19 mouse cellular contexts compared by ENCODE assay signal in genomic region chrX:53129501-53129900, GRCm38 (mm10).
DNase-seq lines count a peak whose midpoint lies in the region; ATAC-seq and TF ChIP-seq lines count a peak whose summit lies in the region.
"Had no signal": no experiment of that assay in that cellular context is flagged by ENCODE, and none has a peak within 500 bp of the region (broad histone marks: within the 10 kb centered on the region; RNA-seq: fewer than 3 reads in every experiment).

No protein-coding gene starts in this region.

- 50% methylated on average over 2 of the region's 2 CpGs for WGBS in embryonic facial prominence, embryonic 13.5 days
- 61% methylated on average over 2 of the region's 2 CpGs for WGBS in embryonic facial prominence, embryonic 10.5 days
- 37% methylated on average over 2 of the region's 2 CpGs for WGBS in lung, postnatal 0 days
- 26% methylated on average over 2 of the region's 2 CpGs for whole genome bisulfite sequencing in embryonic facial prominence, embryonic 15.5 days

- TF ChIP-seq CTCF in lung, postnatal 0 days (IDR thresholded peaks at IDR 0.05): no peak

- ATAC-seq in embryonic facial prominence, embryonic 13.5 days (ENCODE audit: insufficient number of reproducible peaks, insufficient read depth, low FRiP score, low TSS enrichment, low read depth): no peak
- no peak for ATAC-seq in lung, postnatal 0 days
- ATAC-seq in embryonic facial prominence, embryonic 15.5 days (ENCODE audit: insufficient number of reproducible peaks, low FRiP score, low TSS enrichment, low read depth): no peak
- ATAC-seq: forebrain, embryonic 15.5 days; hindbrain, postnatal 0 days had no signal

- no peaks in the 10 kb centered on the region for H3K9me3 ChIP-seq in embryonic facial prominence, embryonic 13.5 days
- H3K9me3 ChIP-seq in embryonic facial prominence, embryonic 10.5 days: no peaks in the 10 kb centered on the region
- no peaks in the 10 kb centered on the region for H3K9me3 ChIP-seq in lung, postnatal 0 days (ENCODE audit: low read length)
- H3K9me3 ChIP-seq in embryonic facial prominence, embryonic 15.5 days (replicated peaks): no peaks in the 10 kb centered on the region
- H3K9me3 ChIP-seq: embryonic facial prominence, embryonic 12.5 days; forebrain, embryonic 15.5 days; heart, embryonic 15.5 days; hindbrain, embryonic 13.5 days had no signal

- no peak for TF ChIP-seq EP300 in lung, postnatal 0 days (IDR thresholded peaks at IDR 0.05)

- no peak for DNase-seq in embryonic facial prominence, embryonic 10.5 days (ENCODE audit: low spot score)
- DNase-seq in lung, postnatal 10 days: peak; percentile 8
- no peak for DNase-seq in lung, postnatal 0 days (ENCODE audit: low spot score)
- no peak for DNase-seq in gastrocnemius, postnatal 10 days
- no peak for DNase-seq in spleen, postnatal 14 days (ENCODE audit: low spot score in 2 of 2)
- DNase-seq: adrenal gland, postnatal 25 days; cerebellum, adult 2 months; embryo, embryonic 11 days; gastrocnemius, postnatal 14 days; heart, adult 2 months; heart, postnatal 14 days had no signal

- H3K9ac ChIP-seq in embryonic facial prominence, embryonic 13.5 days: no peak overlapping the region
- no peak overlapping the region for H3K9ac ChIP-seq in lung, postnatal 0 days (replicated peaks; ENCODE audit: low read depth)
- no peak overlapping the region for H3K9ac ChIP-seq in embryonic facial prominence, embryonic 15.5 days
- H3K9ac ChIP-seq: embryonic facial prominence, embryonic 12.5 days; forebrain, embryonic 15.5 days; heart, embryonic 15.5 days; hindbrain, embryonic 13.5 days had no signal

- H3K36me3 ChIP-seq in embryonic facial prominence, embryonic 13.5 days: no peaks in the 10 kb centered on the region
- no peaks in the 10 kb centered on the region for H3K36me3 ChIP-seq in embryonic facial prominence, embryonic 10.5 days (replicated peaks)
- H3K36me3 ChIP-seq in lung, postnatal 0 days (ENCODE audit: insufficient read depth, low read length): no peaks in the 10 kb centered on the region
- no peaks in the 10 kb centered on the region for H3K36me3 ChIP-seq in embryonic facial prominence, embryonic 15.5 days
- H3K36me3 ChIP-seq: embryonic facial prominence, embryonic 12.5 days; forebrain, embryonic 15.5 days; heart, embryonic 15.5 days; hindbrain, embryonic 13.5 days had no signal

- peak overlapping the region; percentile 57; the same call in 1 of the 2 replicates for H3K27ac ChIP-seq in embryonic facial prominence, embryonic 13.5 days
- H3K27ac ChIP-seq in embryonic facial prominence, embryonic 10.5 days (replicated peaks): no peak overlapping the region
- no peak overlapping the region for H3K27ac ChIP-seq in lung, postnatal 0 days (ENCODE audit: low read length)
- 0 out of 2 replicates have a peak overlapping the region, but pooled peaks have one; percentile 39 for H3K27ac ChIP-seq in embryonic facial prominence, embryonic 15.5 days (replicated peaks)
- H3K27ac ChIP-seq: embryonic facial prominence, embryonic 12.5 days; forebrain, embryonic 15.5 days; heart, adult 2 months; heart, embryonic 15.5 days; hindbrain, embryonic 13.5 days; hindbrain, postnatal 0 days had no signal

- no peak overlapping the region for H3K4me3 ChIP-seq in embryonic facial prominence, embryonic 13.5 days
- no peak overlapping the region for H3K4me3 ChIP-seq in embryonic facial prominence, embryonic 10.5 days
- no peak overlapping the region for H3K4me3 ChIP-seq in lung, postnatal 0 days (ENCODE audit: low read depth, low read length)
- no peak overlapping the region for H3K4me3 ChIP-seq in embryonic facial prominence, embryonic 15.5 days (replicated peaks)
- H3K4me3 ChIP-seq: embryonic facial prominence, embryonic 12.5 days; forebrain, embryonic 15.5 days; heart, adult 2 months; heart, embryonic 15.5 days; hindbrain, embryonic 13.5 days had no signal

- peaks cover 21% of the 10 kb centered on the region for H3K4me1 ChIP-seq in embryonic facial prominence, embryonic 13.5 days
- H3K4me1 ChIP-seq in embryonic facial prominence, embryonic 10.5 days: peaks cover 17% of the 10 kb centered on the region
- H3K4me1 ChIP-seq in lung, postnatal 0 days (ENCODE audit: insufficient read depth, low read depth, low read length): no peaks in the 10 kb centered on the region; the same call in 1 of the 2 replicates
- peaks cover 18% of the 10 kb centered on the region; the same call in 1 of the 2 replicates for H3K4me1 ChIP-seq in embryonic facial prominence, embryonic 15.5 days
- H3K4me1 ChIP-seq: embryonic facial prominence, embryonic 12.5 days; forebrain, embryonic 15.5 days; heart, embryonic 15.5 days had no signal

- no peaks in the 10 kb centered on the region for H3K27me3 ChIP-seq in embryonic facial prominence, embryonic 13.5 days
- 0 out of 2 replicates have a peak, but pooled peaks cover 17% of the 10 kb centered on the region for H3K27me3 ChIP-seq in embryonic facial prominence, embryonic 10.5 days (replicated peaks; ENCODE audit: low read depth, poor library complexity, severe bottlenecking)
- no peaks in the 10 kb centered on the region for H3K27me3 ChIP-seq in lung, postnatal 0 days (replicated peaks; ENCODE audit: insufficient read depth, low read length)
- H3K27me3 ChIP-seq in embryonic facial prominence, embryonic 15.5 days: no peaks in the 10 kb centered on the region
- H3K27me3 ChIP-seq: embryonic facial prominence, embryonic 12.5 days; forebrain, embryonic 15.5 days; heart, embryonic 15.5 days; hindbrain, embryonic 13.5 days had no signal

- H3K4me2 ChIP-seq in embryonic facial prominence, embryonic 13.5 days: no peak overlapping the region
- H3K4me2 ChIP-seq in lung, postnatal 0 days (replicated peaks; ENCODE audit: low read depth, low read length): no peak overlapping the region
- no peak overlapping the region for H3K4me2 ChIP-seq in embryonic facial prominence, embryonic 15.5 days (replicated peaks)
- H3K4me2 ChIP-seq: embryonic facial prominence, embryonic 12.5 days; forebrain, embryonic 15.5 days; heart, embryonic 11.5 days; heart, embryonic 15.5 days; hindbrain, embryonic 13.5 days had no signal

Comparison
In these comparisons a context has a peak if more than half of its experiments do, and no peak if none do; other contexts are left out.
1. H3K27ac ChIP-seq: peak in embryonic facial prominence, embryonic 13.5 days (single experiment) and embryonic facial prominence, embryonic 15.5 days (single experiment); none in embryonic facial prominence, embryonic 10.5 days (single experiment) and lung, postnatal 0 days (single experiment).